Mouse (Mus musculus): ENCODE measurements around the gene Fgf15. TPM values are rescaled to one million over a fixed set of nuclear protein-coding genes. Genes with fewer than 3 reads are reported as not detected.
A peak's percentile ranks its signal among the peaks of the same experiment; 100 is the strongest.

Fgf15 gene
- polyA plus RNA-seq, 1 experiment from 2014 or later: not detected

DNA sequence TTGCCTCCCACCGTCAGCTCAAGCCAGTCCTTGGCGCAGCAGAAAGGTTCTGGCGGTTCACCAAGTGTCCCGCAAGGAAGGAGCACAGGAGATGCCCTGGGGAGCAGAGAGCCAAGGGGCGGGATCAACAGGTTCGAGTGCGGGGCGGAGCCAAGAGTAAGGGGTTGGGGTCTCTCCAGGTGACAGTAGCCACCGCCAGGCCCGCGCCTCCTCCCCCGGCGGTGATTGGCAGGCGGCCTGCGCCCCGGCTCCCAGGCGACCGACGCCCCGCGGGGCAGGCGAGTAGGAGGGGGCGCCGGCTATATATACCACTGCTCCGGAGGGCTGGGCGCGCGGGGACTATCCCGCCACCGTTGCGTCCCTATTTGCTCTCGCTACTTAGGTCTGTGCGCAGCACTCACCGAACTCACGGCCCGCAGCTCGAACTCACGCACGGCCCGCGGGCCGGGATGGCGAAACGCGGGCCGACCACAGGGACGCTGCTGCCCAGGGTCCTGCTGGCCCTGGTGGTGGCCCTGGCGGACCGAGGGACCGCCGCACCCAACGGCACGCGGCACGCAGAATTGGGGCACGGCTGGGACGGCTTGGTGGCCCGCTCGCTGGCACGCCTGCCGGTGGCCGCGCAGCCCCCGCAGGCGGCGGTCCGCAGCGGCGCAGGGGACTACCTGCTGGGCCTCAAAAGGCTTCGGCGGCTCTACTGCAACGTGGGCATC is 35.1 kb upstream of the Fgf15 start:
- Histone ChIP-seq H3K27me3 (ENCODE audit: control insufficient read depth, insufficient read depth, low read length) (peaks cover 81% of the 10 kb centered on the region), H3K4me3 (ENCODE audit: control insufficient read depth in 1 of 2, insufficient read depth in 1 of 2, low read depth in 1 of 2, low read length in 2 of 2) (peak overlapping the region in 1 of 2 experiments; percentile 27; a peak in 3 of 4 replicates), H3K9ac (ENCODE audit: low read length) (no peak overlapping the region), H3K4me1 (ENCODE audit: control insufficient read depth in 2 of 2, insufficient read depth in 2 of 2, low read length in 2 of 2) (peaks cover 0 to 9% of the 10 kb centered on the region in 2 experiments; a peak in 3 of 4 replicates), H3K4me2 (ENCODE audit: low read length) (peak overlapping the region; percentile 47), H3K9me3 (ENCODE audit: control insufficient read depth, low read length) (no peaks in the 10 kb centered on the region), H3K36me3 (ENCODE audit: control insufficient read depth, insufficient read depth, low read length) (no peaks in the 10 kb centered on the region), H3K27ac (replicated peaks in 1 of 2; ENCODE audit: control insufficient read depth in 1 of 2, insufficient read depth in 1 of 2, low read depth in 2 of 2, low read length in 2 of 2) (no peak overlapping the region)
- ATAC-seq (ENCODE audit: insufficient number of reproducible peaks, insufficient read depth, low FRiP score, low read depth): no peak
- WGBS: 2% methylated on average over 62 of the region's 72 CpGs

DNA sequence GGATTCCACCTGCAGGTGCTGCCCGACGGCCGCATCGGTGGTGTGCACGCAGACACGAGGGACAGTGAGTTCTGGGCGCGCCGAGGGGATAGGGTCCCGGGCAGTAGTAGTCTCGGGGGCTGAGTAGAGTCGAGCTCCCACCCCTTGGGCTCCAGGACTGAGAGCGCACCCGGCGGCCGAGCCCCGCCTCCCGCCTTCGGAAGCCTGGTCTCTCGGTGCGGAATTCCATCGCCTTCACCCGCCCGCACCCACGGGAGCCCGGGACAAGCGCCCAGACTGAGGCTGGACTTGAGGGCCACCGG is 34.6 kb upstream of the Fgf15 start:
- Histone ChIP-seq H3K27me3 (ENCODE audit: control insufficient read depth, insufficient read depth, low read length) (peaks cover 84% of the 10 kb centered on the region), H3K27ac (replicated peaks in 1 of 2; ENCODE audit: control insufficient read depth in 1 of 2, insufficient read depth in 1 of 2, low read depth in 2 of 2, low read length in 2 of 2) (no peak overlapping the region), H3K9ac (ENCODE audit: low read length) (no peak overlapping the region), H3K4me1 (ENCODE audit: control insufficient read depth in 2 of 2, insufficient read depth in 2 of 2, low read length in 2 of 2) (peaks cover 0 to 9% of the 10 kb centered on the region in 2 experiments; a peak in 3 of 4 replicates), H3K36me3 (ENCODE audit: control insufficient read depth, insufficient read depth, low read length) (no peaks in the 10 kb centered on the region), H3K4me3 (ENCODE audit: control insufficient read depth in 1 of 2, insufficient read depth in 1 of 2, low read depth in 1 of 2, low read length in 2 of 2) (peak overlapping the region in 1 of 2 experiments; percentile 27; a peak in 3 of 4 replicates), H3K9me3 (ENCODE audit: control insufficient read depth, low read length) (no peaks in the 10 kb centered on the region), H3K4me2 (ENCODE audit: low read length) (peak overlapping the region; percentile 47)
- no peak for ATAC-seq (ENCODE audit: insufficient number of reproducible peaks, insufficient read depth, low FRiP score, low read depth)
- under 1% methylated on average over 27 of the region's 28 CpGs for WGBS

DNA sequence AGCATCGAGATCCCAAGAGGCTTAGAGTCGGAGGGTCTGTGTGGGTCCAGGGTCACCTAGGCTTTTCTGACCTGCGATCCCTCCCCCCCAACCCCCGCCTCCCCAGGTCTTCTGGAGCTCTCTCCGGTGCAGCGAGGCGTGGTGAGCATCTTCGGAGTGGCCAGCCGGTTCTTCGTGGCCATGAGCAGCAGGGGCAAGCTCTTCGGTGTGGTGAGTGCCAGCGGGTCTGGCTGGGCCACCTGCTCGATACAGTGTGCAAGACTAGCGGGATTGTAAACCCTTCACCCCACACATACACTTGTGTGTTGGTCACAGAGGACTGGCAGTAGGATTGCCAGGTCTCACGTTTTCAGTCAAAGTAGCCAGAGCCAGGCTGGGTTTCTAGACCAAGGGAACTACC is 34.2 kb upstream of the Fgf15 start:
- Histone ChIP-seq H3K9me3 (ENCODE audit: control insufficient read depth, low read length) (no peaks in the 10 kb centered on the region), H3K27me3 (ENCODE audit: control insufficient read depth, insufficient read depth, low read length) (peaks cover 88% of the 10 kb centered on the region), H3K4me3 (ENCODE audit: control insufficient read depth in 1 of 2, insufficient read depth in 1 of 2, low read depth in 1 of 2, low read length in 2 of 2) (peak overlapping the region in 1 of 2 experiments; percentile 27; a peak in 2 of 4 replicates), H3K9ac (ENCODE audit: low read length) (no peak overlapping the region), H3K4me1 (ENCODE audit: control insufficient read depth in 2 of 2, insufficient read depth in 2 of 2, low read length in 2 of 2) (peaks cover 0 to 9% of the 10 kb centered on the region in 2 experiments; a peak in 3 of 4 replicates), H3K27ac (replicated peaks in 1 of 2; ENCODE audit: control insufficient read depth in 1 of 2, insufficient read depth in 1 of 2, low read depth in 2 of 2, low read length in 2 of 2) (no peak overlapping the region), H3K36me3 (ENCODE audit: control insufficient read depth, insufficient read depth, low read length) (no peaks in the 10 kb centered on the region), H3K4me2 (ENCODE audit: low read length) (peak overlapping the region; percentile 47; the same call in 1 of the 2 replicates)
- no peak for ATAC-seq (ENCODE audit: insufficient number of reproducible peaks, insufficient read depth, low FRiP score, low read depth)
- WGBS: 3% methylated on average over 15 of the region's 15 CpGs

DNA sequence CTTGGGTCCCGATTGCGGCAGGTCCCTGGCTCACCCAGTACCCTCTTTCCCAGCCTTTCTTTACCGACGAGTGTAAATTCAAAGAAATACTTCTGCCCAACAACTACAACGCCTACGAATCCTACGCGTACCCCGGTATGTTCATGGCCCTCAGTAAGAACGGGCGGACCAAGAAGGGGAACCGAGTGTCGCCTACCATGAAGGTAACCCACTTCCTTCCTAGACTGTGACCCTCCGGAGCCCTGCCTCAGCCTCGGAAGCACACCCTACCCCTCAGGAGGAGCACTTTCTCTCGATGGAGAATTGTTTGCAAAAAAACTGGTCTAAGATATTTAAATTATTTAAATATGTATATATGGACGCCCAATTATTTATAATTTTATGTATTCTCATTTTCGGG is 33.6 kb upstream of the Fgf15 start:
- WGBS: 4% methylated on average over 18 of the region's 18 CpGs
- Histone ChIP-seq H3K9me3 (ENCODE audit: control insufficient read depth, low read length) (no peaks in the 10 kb centered on the region), H3K4me2 (ENCODE audit: low read length) (no peak overlapping the region), H3K36me3 (ENCODE audit: control insufficient read depth, insufficient read depth, low read length) (no peaks in the 10 kb centered on the region), H3K4me3 (ENCODE audit: control insufficient read depth in 1 of 2, insufficient read depth in 1 of 2, low read depth in 1 of 2, low read length in 2 of 2) (no peak overlapping the region), H3K27ac (replicated peaks in 1 of 2; ENCODE audit: control insufficient read depth in 1 of 2, insufficient read depth in 1 of 2, low read depth in 2 of 2, low read length in 2 of 2) (no peak overlapping the region), H3K9ac (ENCODE audit: low read length) (no peak overlapping the region), H3K4me1 (ENCODE audit: control insufficient read depth in 2 of 2, insufficient read depth in 2 of 2, low read length in 2 of 2) (peaks cover 0 to 9% of the 10 kb centered on the region in 2 experiments; a peak in 3 of 4 replicates), H3K27me3 (ENCODE audit: control insufficient read depth, insufficient read depth, low read length) (peaks cover 93% of the 10 kb centered on the region)
- no peak for ATAC-seq (ENCODE audit: insufficient number of reproducible peaks, insufficient read depth, low FRiP score, low read depth)

DNA sequence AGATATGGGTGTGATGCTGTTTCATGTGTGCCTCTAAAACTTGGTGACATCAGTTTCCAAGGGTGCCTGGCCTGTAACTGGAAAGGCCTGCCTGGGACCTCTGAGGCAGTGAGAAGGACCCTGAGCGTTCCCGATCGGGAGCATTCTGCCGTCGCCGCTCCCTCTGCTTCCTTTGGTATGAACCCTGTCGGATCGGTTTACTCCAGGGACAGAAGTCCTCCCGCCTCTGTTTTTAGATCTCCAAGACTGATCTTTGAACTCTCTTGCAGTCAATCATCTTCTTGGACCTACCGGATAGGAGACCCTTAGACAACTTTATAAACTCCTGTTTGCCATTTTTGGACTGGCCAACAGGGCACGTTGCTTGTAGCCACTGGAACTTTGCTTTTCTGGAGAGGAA is 33.1 kb upstream of the Fgf15 start:
- Histone ChIP-seq H3K27me3 (ENCODE audit: control insufficient read depth, insufficient read depth, low read length) (peaks cover 88% of the 10 kb centered on the region), H3K4me1 (ENCODE audit: control insufficient read depth in 2 of 2, insufficient read depth in 2 of 2, low read length in 2 of 2) (peaks cover 0 to 9% of the 10 kb centered on the region in 2 experiments; a peak in 3 of 4 replicates), H3K9me3 (ENCODE audit: control insufficient read depth, low read length) (no peaks in the 10 kb centered on the region), H3K4me2 (ENCODE audit: low read length) (no peak overlapping the region), H3K4me3 (ENCODE audit: control insufficient read depth in 1 of 2, insufficient read depth in 1 of 2, low read depth in 1 of 2, low read length in 2 of 2) (no peak overlapping the region), H3K27ac (replicated peaks in 1 of 2; ENCODE audit: control insufficient read depth in 1 of 2, insufficient read depth in 1 of 2, low read depth in 2 of 2, low read length in 2 of 2) (no peak overlapping the region), H3K9ac (ENCODE audit: low read length) (no peak overlapping the region), H3K36me3 (ENCODE audit: control insufficient read depth, insufficient read depth, low read length) (no peaks in the 10 kb centered on the region)
- WGBS: 4% methylated on average over 11 of the region's 11 CpGs
- no peak for ATAC-seq (ENCODE audit: insufficient number of reproducible peaks, insufficient read depth, low FRiP score, low read depth)

DNA sequence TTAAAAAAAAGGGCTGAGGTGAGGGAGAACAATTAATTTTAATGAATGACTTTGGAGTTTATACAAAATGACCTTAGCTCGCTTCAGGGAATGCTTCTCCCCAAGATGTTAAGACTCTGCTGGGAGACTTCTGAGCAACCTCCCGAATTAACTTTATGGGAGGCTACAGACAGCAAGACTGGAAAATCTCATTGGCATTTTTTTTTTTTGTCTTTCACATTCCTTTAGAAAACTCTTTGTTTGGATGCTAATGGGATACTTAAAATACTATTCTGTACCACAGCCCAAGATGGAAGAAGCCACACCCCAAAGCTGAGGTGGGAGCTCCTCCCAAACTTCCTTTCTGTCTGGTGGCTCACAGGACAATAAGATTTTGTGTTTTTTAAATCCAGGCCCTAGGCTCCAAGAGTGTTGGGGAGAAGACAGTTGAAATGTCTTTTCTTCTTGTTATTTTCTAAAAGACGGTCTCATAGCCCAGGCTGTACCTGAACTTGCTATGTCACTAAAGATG is 32.1 kb upstream of the Fgf15 start:
- H3K9me3 ChIP-seq (ENCODE audit: control insufficient read depth, low read length): no peaks in the 10 kb centered on the region
- H3K4me2 ChIP-seq (ENCODE audit: low read length): no peak overlapping the region
- H3K4me1 ChIP-seq (ENCODE audit: control insufficient read depth in 2 of 2, insufficient read depth in 2 of 2, low read length in 2 of 2): peaks cover 0 to 9% of the 10 kb centered on the region in 2 experiments; a peak in 3 of 4 replicates
- 55% methylated on average over 3 of the region's 3 CpGs for WGBS
- ATAC-seq (ENCODE audit: insufficient number of reproducible peaks, insufficient read depth, low FRiP score, low read depth): no peak
- no peak overlapping the region for H3K9ac ChIP-seq (ENCODE audit: low read length)
- no peak overlapping the region for H3K4me3 ChIP-seq (ENCODE audit: control insufficient read depth in 1 of 2, insufficient read depth in 1 of 2, low read depth in 1 of 2, low read length in 2 of 2)
- no peaks in the 10 kb centered on the region for H3K36me3 ChIP-seq (ENCODE audit: control insufficient read depth, insufficient read depth, low read length)
- H3K27me3 ChIP-seq (ENCODE audit: control insufficient read depth, insufficient read depth, low read length): peaks cover 81% of the 10 kb centered on the region
- no peak overlapping the region for H3K27ac ChIP-seq (replicated peaks in 1 of 2; ENCODE audit: control insufficient read depth in 1 of 2, insufficient read depth in 1 of 2, low read depth in 2 of 2, low read length in 2 of 2)

DNA sequence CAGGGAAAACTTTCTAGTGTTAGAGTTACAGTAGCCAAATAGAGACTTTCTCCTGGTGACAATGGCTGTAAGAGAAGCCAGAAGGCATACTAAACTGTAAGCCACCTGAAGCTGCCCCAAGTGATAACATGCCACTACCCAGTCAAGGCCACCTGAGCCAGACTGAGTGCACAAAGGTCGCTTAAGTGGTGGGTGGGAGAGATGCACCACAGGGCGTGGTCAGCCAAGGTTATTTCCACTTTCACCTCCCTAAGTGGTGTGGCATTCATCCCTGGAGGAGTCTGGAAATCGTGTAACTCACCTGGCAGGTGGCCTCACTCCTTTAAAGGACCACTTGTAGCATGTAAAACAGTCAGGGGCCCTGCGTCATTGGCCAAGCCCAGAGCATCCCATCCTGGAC is 29.2 kb upstream of the Fgf15 start:
- no peak overlapping the region for H3K27ac ChIP-seq (replicated peaks in 1 of 2; ENCODE audit: control insufficient read depth in 1 of 2, insufficient read depth in 1 of 2, low read depth in 2 of 2, low read length in 2 of 2)
- no peak for ATAC-seq (ENCODE audit: insufficient number of reproducible peaks, insufficient read depth, low FRiP score, low read depth)
- WGBS: 57% methylated on average over 4 of the region's 4 CpGs
- no peak overlapping the region for H3K4me2 ChIP-seq (ENCODE audit: low read length)
- H3K9me3 ChIP-seq (ENCODE audit: control insufficient read depth, low read length): no peaks in the 10 kb centered on the region
- no peaks in the 10 kb centered on the region for H3K36me3 ChIP-seq (ENCODE audit: control insufficient read depth, insufficient read depth, low read length)
- no peak overlapping the region for H3K9ac ChIP-seq (ENCODE audit: low read length)
- H3K27me3 ChIP-seq (ENCODE audit: control insufficient read depth, insufficient read depth, low read length): peaks cover 52% of the 10 kb centered on the region
- no peak overlapping the region for H3K4me3 ChIP-seq (ENCODE audit: control insufficient read depth in 1 of 2, insufficient read depth in 1 of 2, low read depth in 1 of 2, low read length in 2 of 2)
- H3K4me1 ChIP-seq (ENCODE audit: control insufficient read depth in 2 of 2, insufficient read depth in 2 of 2, low read length in 2 of 2): no peaks in the 10 kb centered on the region
